Mouse (Mus musculus) neural tube, embryonic 13.5 days (tissue): ENCODE measurements around the gene Sema7a. TPM values are rescaled to one million over a fixed set of nuclear protein-coding genes. Genes with fewer than 3 reads are reported as not detected.

Experiments used
- ATAC-seq: fragments of 200-750 bp; cut with Nextera tagmentation; 2 replicates; pipeline ENCODE4 v1.8.0; 2017; ENCODE audit warnings: low read depth, mild to moderate bottlenecking, moderate TSS enrichment, moderate library complexity
- H3K27ac ChIP-seq: fragments of 300-500 bp; sonication (generic); replicated peaks from 2 replicates; pipeline ENCODE4 v1.5.1; 2015; ENCODE audit warnings: moderate library complexity, mild to moderate bottlenecking, inconsistent platforms
- H3K27me3 ChIP-seq: fragments of 300-500 bp; sonication (generic); 2 replicates; pipeline ENCODE4 v1.6.1; 2015; ENCODE audit warnings: mild to moderate bottlenecking, inconsistent platforms
- H3K36me3 ChIP-seq: fragments of 300-500 bp; sonication (generic); 2 replicates; pipeline ENCODE4 v1.6.1; 2015; ENCODE audit warnings: mild to moderate bottlenecking, inconsistent platforms
- H3K4me1 ChIP-seq: fragments of 300-500 bp; sonication (generic); replicated peaks from 2 replicates; pipeline ENCODE4 v1.6.1; 2015; ENCODE audit warnings: inconsistent platforms
- H3K4me2 ChIP-seq: fragments of 300-500 bp; sonication (generic); 2 replicates; pipeline ENCODE4 v1.6.1; 2015; ENCODE audit warnings: inconsistent platforms, mild to moderate bottlenecking, moderate library complexity
- H3K4me3 ChIP-seq: fragments of 300-500 bp; sonication (generic); 2 replicates; pipeline ENCODE4 v1.5.1; 2015; ENCODE audit warnings: mild to moderate bottlenecking, inconsistent platforms
- H3K9ac ChIP-seq: fragments of 300-500 bp; sonication (generic); 2 replicates; pipeline ENCODE4 v1.6.1; 2015; ENCODE audit warnings: moderate library complexity, mild to moderate bottlenecking, inconsistent platforms
- H3K9me3 ChIP-seq: fragments of 300-500 bp; sonication (generic); 2 replicates; pipeline ENCODE4 v1.6.1; 2016; ENCODE audit warnings: inconsistent platforms
- WGBS: fragments of 180-500 bp; shearing (Covaris S2); methylation state at CpG from one replicate; pipeline ENCODE4 v1.1.7; 2015; 5-methylcytosine and 5-hydroxymethylcytosine counted together
- polyA plus RNA-seq: library from polyadenylated mRNA; unstranded; fragments of >200 nt; fragmentation: Nextera tagmentation; extraction: Ambion mirVana; gene quantifications from 2 replicates; pipeline ENCODE4 v1.2.1, GENCODE M21; 2015

The Sema7a gene
- polyA plus RNA-seq, 1 experiment from 2014 or later: 1.8 TPM

GRCm38 (mm10) chr9:57973440-57974066 is 33.6 kb downstream of the Sema7a start:
- Histone ChIP-seq H3K36me3 (no peaks in the 10 kb centered on the region), H3K9ac (no peak overlapping the region), H3K4me1 (0 out of 2 replicates have a peak, but pooled peaks cover 14% of the 10 kb centered on the region), H3K27me3 (no peaks in the 10 kb centered on the region), H3K4me2 (no peak overlapping the region), H3K4me3 (no peak overlapping the region), H3K27ac (no peak overlapping the region; the same call in 1 of the 2 replicates), H3K9me3 (0 out of 2 replicates have a peak, but pooled peaks cover 4% of the 10 kb centered on the region)
- WGBS: 81% methylated on average over 6 of the region's 6 CpGs
- no peak for ATAC-seq

- Histone ChIP-seq H3K4me2 (no peak overlapping the region), H3K4me3 (no peak overlapping the region), H3K36me3 (no peaks in the 10 kb centered on the region), H3K9ac (no peak overlapping the region), H3K27ac (no peak overlapping the region), H3K9me3 (0 out of 2 replicates have a peak, but pooled peaks cover 4% of the 10 kb centered on the region), H3K27me3 (no peaks in the 10 kb centered on the region), H3K4me1 (0 out of 2 replicates have a peak, but pooled peaks cover 14% of the 10 kb centered on the region)
- 71% methylated on average over 5 of the region's 5 CpGs for WGBS
- no peak for ATAC-seq
These were observed 34.3 kb downstream of the Sema7a start for GRCm38 (mm10) chr9:57974221-57974620.

DNA sequence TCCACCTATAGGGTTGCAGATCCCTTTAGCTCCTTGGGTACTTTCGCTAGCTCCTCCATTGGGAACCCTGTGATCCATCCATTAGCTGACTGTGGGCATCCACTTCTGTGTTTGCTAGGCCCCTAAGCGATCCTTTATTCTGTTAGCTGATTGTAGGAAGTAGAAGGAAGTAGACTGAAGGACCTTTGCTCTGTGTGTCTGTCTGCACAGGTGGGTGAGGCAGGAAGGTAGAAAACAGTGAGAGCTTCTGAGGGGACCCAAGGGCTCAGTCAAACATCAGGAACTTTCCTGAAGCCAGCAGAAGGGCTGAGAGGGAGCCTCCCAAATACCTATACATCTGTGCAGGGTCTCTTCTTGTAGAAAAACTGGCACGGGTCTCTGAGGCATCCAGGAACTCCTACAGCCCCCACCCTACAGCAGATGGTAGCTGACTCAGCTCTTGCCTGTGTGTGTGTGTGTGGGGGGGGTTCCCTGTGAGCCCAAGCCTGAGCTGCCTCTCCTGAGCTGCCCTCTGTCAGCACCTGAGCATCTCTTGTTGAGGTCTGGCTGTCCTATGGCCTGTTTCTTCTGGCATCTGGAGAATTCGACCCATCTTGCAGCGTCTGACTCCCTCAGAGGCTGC is 35.4 kb downstream of the Sema7a start:
- Histone ChIP-seq H3K9me3 (0 out of 2 replicates have a peak, but pooled peaks cover 4% of the 10 kb centered on the region), H3K36me3 (no peaks in the 10 kb centered on the region), H3K27ac (no peak overlapping the region), H3K9ac (no peak overlapping the region), H3K4me1 (0 out of 2 replicates have a peak, but pooled peaks cover 14% of the 10 kb centered on the region), H3K4me2 (no peak overlapping the region), H3K27me3 (no peaks in the 10 kb centered on the region), H3K4me3 (no peak overlapping the region)
- no peak for ATAC-seq
- 82% methylated on average over 5 of the region's 5 CpGs for WGBS

DNA sequence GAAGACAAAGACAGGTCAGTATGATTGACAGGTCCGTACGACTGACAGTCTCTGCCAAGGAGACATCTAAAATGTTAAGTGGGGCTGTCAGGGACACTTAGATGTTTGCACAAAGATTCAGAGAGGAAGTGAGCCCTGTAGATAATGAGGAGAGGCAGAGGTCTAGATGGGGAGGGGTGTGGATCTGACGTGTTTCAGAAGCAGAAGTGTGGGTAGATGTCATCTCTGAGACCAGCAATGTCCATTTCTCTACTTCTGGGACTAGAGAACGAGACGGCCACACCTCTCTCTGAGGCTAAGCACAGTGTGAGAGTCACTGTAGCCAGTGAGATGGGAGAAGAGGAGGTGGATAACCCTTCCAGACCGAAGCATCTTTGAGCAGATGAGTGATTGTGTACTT is 38.1 kb downstream of the Sema7a start:
- Histone ChIP-seq H3K36me3 (no peaks in the 10 kb centered on the region), H3K4me2 (no peak overlapping the region), H3K4me3 (no peak overlapping the region), H3K27me3 (no peaks in the 10 kb centered on the region), H3K27ac (no peak overlapping the region), H3K4me1 (0 out of 2 replicates have a peak, but pooled peaks cover 1% of the 10 kb centered on the region), H3K9ac (no peak overlapping the region), H3K9me3 (0 out of 2 replicates have a peak, but pooled peaks cover 4% of the 10 kb centered on the region)
- WGBS: 89% methylated on average over 6 of the region's 6 CpGs
- no peak for ATAC-seq

DNA sequence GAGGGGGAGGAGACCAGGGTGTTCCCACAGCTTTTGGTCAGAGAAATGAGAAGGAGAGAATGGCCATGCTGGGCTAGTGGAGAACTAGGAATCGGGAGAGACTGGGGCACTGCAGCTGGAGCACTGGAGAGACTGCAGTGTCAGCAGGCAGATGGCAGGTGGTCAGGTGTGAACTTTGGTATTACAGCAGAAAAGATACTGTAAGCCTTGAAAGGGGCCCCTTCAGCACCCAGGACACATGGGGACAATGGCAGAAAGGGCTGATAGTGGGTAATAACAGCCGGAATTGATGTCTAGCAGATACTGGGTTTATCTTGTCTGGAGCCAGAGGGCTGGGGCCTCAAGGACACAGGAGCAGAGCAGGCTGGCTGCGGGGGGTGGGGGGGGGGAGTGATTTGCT is 38.9 kb downstream of the Sema7a start:
- 0 out of 2 replicates have a peak, but pooled peaks cover 4% of the 10 kb centered on the region for H3K9me3 ChIP-seq
- ATAC-seq: no peak
- no peaks in the 10 kb centered on the region for H3K36me3 ChIP-seq
- H3K9ac ChIP-seq: no peak overlapping the region
- H3K4me3 ChIP-seq: no peak overlapping the region
- H3K27ac ChIP-seq: no peak overlapping the region
- 68% methylated on average over 3 of the region's 3 CpGs for WGBS
- H3K4me1 ChIP-seq: no peaks in the 10 kb centered on the region
- H3K27me3 ChIP-seq: no peaks in the 10 kb centered on the region
- H3K4me2 ChIP-seq: no peak overlapping the region

DNA sequence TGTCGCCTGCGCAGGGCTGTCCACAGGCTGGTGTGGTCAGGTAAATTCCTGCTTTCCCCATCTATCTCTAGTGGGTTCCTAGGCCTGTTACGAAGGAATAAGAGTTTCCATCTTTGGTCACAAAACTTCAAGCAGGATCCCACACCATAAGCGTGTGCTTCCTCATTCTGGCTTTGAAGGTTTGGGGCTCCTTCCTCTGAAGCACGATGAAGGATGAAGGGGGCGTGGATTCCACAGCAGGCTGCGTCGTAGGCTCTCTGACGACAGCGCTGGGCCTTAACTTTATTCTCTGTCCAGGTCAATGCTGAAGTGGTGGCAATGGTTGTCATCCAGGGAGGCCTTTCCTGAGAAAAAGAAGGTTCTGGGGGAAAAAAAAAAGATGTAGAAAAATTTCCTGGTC is 40.7 kb downstream of the Sema7a start:
- no peak overlapping the region for H3K9ac ChIP-seq
- H3K4me3 ChIP-seq: no peak overlapping the region
- no peak overlapping the region for H3K27ac ChIP-seq
- no peak overlapping the region for H3K4me2 ChIP-seq
- 85% methylated on average over 10 of the region's 10 CpGs for WGBS
- no peaks in the 10 kb centered on the region for H3K27me3 ChIP-seq
- H3K36me3 ChIP-seq: no peaks in the 10 kb centered on the region
- no peaks in the 10 kb centered on the region for H3K4me1 ChIP-seq
- 0 out of 2 replicates have a peak, but pooled peaks cover 4% of the 10 kb centered on the region for H3K9me3 ChIP-seq
- ATAC-seq: no peak

- Histone ChIP-seq H3K27ac (no peak overlapping the region), H3K4me2 (no peak overlapping the region), H3K9ac (no peak overlapping the region), H3K4me1 (no peaks in the 10 kb centered on the region), H3K4me3 (no peak overlapping the region), H3K9me3 (no peaks in the 10 kb centered on the region), H3K36me3 (no peaks in the 10 kb centered on the region), H3K27me3 (no peaks in the 10 kb centered on the region)
- WGBS: 91% methylated on average over 8 of the region's 8 CpGs
- ATAC-seq: no peak
These were observed 45.4 kb downstream of the Sema7a start for GRCm38 (mm10) chr9:57985304-57985703.

- WGBS: 80% methylated on average over 7 of the region's 7 CpGs
- Histone ChIP-seq H3K4me3 (no peak overlapping the region), H3K27me3 (no peaks in the 10 kb centered on the region), H3K4me1 (no peaks in the 10 kb centered on the region), H3K36me3 (no peaks in the 10 kb centered on the region), H3K9ac (no peak overlapping the region), H3K4me2 (no peak overlapping the region), H3K27ac (no peak overlapping the region), H3K9me3 (no peaks in the 10 kb centered on the region)
- ATAC-seq: no peak
These were observed 46.4 kb downstream of the Sema7a start for GRCm38 (mm10) chr9:57986293-57986692.

- Histone ChIP-seq H3K9me3 (no peaks in the 10 kb centered on the region), H3K4me1 (peaks cover 4% of the 10 kb centered on the region), H3K27me3 (no peaks in the 10 kb centered on the region), H3K9ac (no peak overlapping the region), H3K27ac (no peak overlapping the region), H3K4me2 (no peak overlapping the region), H3K36me3 (no peaks in the 10 kb centered on the region), H3K4me3 (no peak overlapping the region)
- no peak for ATAC-seq
- WGBS: 88% methylated on average over 2 of the region's 2 CpGs
These were observed 48.2 kb downstream of the Sema7a start for GRCm38 (mm10) chr9:57988098-57988497.

GRCm38 (mm10) chr9:57989309-57989708 is 49.4 kb downstream of the Sema7a start:
- 81% methylated on average over 6 of the region's 6 CpGs for WGBS

DNA sequence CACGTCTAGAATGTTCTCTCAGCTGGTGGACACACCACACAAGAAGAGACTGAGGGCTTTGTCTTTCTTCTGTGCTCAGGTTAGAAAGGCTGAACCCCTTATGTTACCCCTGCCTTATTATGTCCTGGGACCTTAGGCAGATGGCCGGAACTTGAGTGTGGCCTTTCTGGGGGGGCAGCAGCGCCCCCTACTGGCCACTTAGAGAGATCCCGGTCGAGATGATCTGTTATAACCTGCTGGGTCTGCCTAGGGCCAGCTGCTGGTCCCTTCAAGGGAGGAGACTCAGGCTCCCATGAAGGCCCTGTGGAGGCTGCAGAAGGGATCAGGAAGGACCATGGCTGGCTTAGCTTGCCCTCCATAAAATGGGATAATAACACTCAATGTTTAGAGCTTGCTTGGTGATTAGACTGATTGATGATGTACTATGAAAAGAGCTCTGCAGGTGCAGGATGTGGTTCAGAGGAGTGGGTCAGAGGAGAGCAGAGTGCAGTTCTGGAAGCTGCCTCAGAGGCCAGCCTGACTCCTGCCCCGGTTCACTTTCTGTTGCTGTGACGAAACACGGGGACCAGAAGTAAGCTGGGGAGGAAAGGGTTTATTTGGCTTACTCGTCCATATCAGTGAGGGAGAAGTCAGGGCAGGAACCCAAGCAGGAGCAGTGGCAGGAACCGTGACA is 50.7 kb downstream of the Sema7a start:
- no peaks in the 10 kb centered on the region for H3K36me3 ChIP-seq
- no peak for ATAC-seq
- H3K9me3 ChIP-seq: no peaks in the 10 kb centered on the region
- no peak overlapping the region for H3K27ac ChIP-seq
- no peak overlapping the region for H3K9ac ChIP-seq
- WGBS: 40% methylated on average over 10 of the region's 10 CpGs
- H3K4me3 ChIP-seq: no peak overlapping the region
- H3K4me1 ChIP-seq: peaks cover 10% of the 10 kb centered on the region
- H3K27me3 ChIP-seq: no peaks in the 10 kb centered on the region
- H3K4me2 ChIP-seq: no peak overlapping the region

More at GRCm38 (mm10) chr9:57989309-57989708, 49.4 kb downstream of the Sema7a start:
- no peaks in the 10 kb centered on the region for H3K36me3 ChIP-seq
- ATAC-seq: no peak
- no peak overlapping the region for H3K27ac ChIP-seq
- no peak overlapping the region for H3K4me3 ChIP-seq
- no peak overlapping the region for H3K9ac ChIP-seq
- no peak overlapping the region for H3K4me2 ChIP-seq
- peaks cover 10% of the 10 kb centered on the region for H3K4me1 ChIP-seq
- no peaks in the 10 kb centered on the region for H3K27me3 ChIP-seq
- H3K9me3 ChIP-seq: no peaks in the 10 kb centered on the region

GRCm38 (mm10) chr9:57992060-57992459 is 52.1 kb downstream of the Sema7a start:
- 67% methylated on average over 3 of the region's 3 CpGs for WGBS

More at GRCm38 (mm10) chr9:57992060-57992459, 52.1 kb downstream of the Sema7a start:
- H3K9ac ChIP-seq: no peak overlapping the region
- no peaks in the 10 kb centered on the region for H3K9me3 ChIP-seq
- no peak overlapping the region for H3K27ac ChIP-seq
- peaks cover 10% of the 10 kb centered on the region for H3K4me1 ChIP-seq
- no peaks in the 10 kb centered on the region for H3K36me3 ChIP-seq
- peaks cover 9% of the 10 kb centered on the region for H3K27me3 ChIP-seq
- H3K4me2 ChIP-seq: no peak overlapping the region
- no peak overlapping the region for H3K4me3 ChIP-seq
- no peak for ATAC-seq
